Mouse (Mus musculus): ENCODE results near the gene Ankrd9.

Gene Ankrd9

GRCm38 (mm10) chr12:110989409-110989808 lies 10.6 kb upstream of the Ankrd9 start:
- DNase-seq, result no peak

- no peak for DNase-seq
Measured at GRCm38 (mm10) chr12:110986536-110987425, 7.9 kb upstream of the Ankrd9 start.

- no peak for DNase-seq
Measured at GRCm38 (mm10) chr12:110985141-110985540, 6.3 kb upstream of the Ankrd9 start.

- no peak for DNase-seq
Measured at GRCm38 (mm10) chr12:110984598-110984997, 5.8 kb upstream of the Ankrd9 start.

- DNase-seq, result no peak
Measured at GRCm38 (mm10) chr12:110983714-110984113, 4.9 kb upstream of the Ankrd9 start.

GRCm38 (mm10) chr12:110983083-110983482 lies 4.2 kb upstream of the Ankrd9 start:
- DNase-seq, result no peak

- DNase-seq, result no peak
Measured at GRCm38 (mm10) chr12:110981736-110982135, 2.9 kb upstream of the Ankrd9 start.

- DNase-seq, result no peak
Measured at GRCm38 (mm10) chr12:110979808-110980207, 968 bp upstream of the Ankrd9 start.

GRCm38 (mm10) chr12:110977896-110978606 lies 789 bp downstream of the Ankrd9 start:
- no peak for DNase-seq

GRCm38 (mm10) chr12:110977345-110977733 lies 1.5 kb downstream of the Ankrd9 start:
- no peak for DNase-seq

GRCm38 (mm10) chr12:110976589-110977344 lies 2.1 kb downstream of the Ankrd9 start:
- no peak for DNase-seq

- DNase-seq, result no peak
Measured at GRCm38 (mm10) chr12:110975838-110976468, 2.9 kb downstream of the Ankrd9 start.

- no peak for DNase-seq
Measured at GRCm38 (mm10) chr12:110975385-110975784, 3.5 kb downstream of the Ankrd9 start.

GRCm38 (mm10) chr12:110974726-110975125 lies 4.1 kb downstream of the Ankrd9 start:
- no peak for DNase-seq

- DNase-seq, result no peak
Measured at GRCm38 (mm10) chr12:110974295-110974694, 4.5 kb downstream of the Ankrd9 start.

- no peak for DNase-seq
Measured at GRCm38 (mm10) chr12:110973829-110974228, 5.0 kb downstream of the Ankrd9 start.

GRCm38 (mm10) chr12:110971972-110972371 lies 6.9 kb downstream of the Ankrd9 start:
- no peak for DNase-seq

GRCm38 (mm10) chr12:110970408-110970807 lies 8.4 kb downstream of the Ankrd9 start:
- DNase-seq, result no peak

GRCm38 (mm10) chr12:110967146-110967545 lies 11.7 kb downstream of the Ankrd9 start:
- DNase-seq, result no peak

GRCm38 (mm10) chr12:110966079-110966478 lies 12.8 kb downstream of the Ankrd9 start:
- DNase-seq, result no peak

- DNase-seq, result no peak
Measured at GRCm38 (mm10) chr12:110965500-110965899, 13.3 kb downstream of the Ankrd9 start.

- no peak for DNase-seq
Measured at GRCm38 (mm10) chr12:110961973-110962372, 16.9 kb downstream of the Ankrd9 start.

All from spleen, adult 18-20 months (tissue).